Mouse (Mus musculus) CH12.LX (cell line): ENCODE measurements around the gene Ano1. TPM values are rescaled to one million over a fixed set of nuclear protein-coding genes. Genes with fewer than 3 reads are reported as not detected.

Experiments used
- DNase-seq: peaks from one replicate; pipeline ENCODE4 v3.0.0-alpha.2; 2013; ENCODE audit errors: extremely low read depth
- H3K27ac ChIP-seq: 2 replicates; pipeline ENCODE4 v1.5.1; 2012; ENCODE audit warnings: low read depth, mild to moderate bottlenecking, control low read depth, moderate library complexity; ENCODE audit not compliant: insufficient read depth
- H3K27me3 ChIP-seq: replicated peaks from 2 replicates; pipeline ENCODE3; 2012; ENCODE audit warnings: inconsistent platforms
- H3K36me3 ChIP-seq, 2 experiments: replicated peaks in 1 of 2; 2 replicates each; pipeline versions ENCODE3 to v1.6.1; 2012; ENCODE audit warnings: inconsistent platforms in 1 of 2, low read length in 1 of 2, mild to moderate bottlenecking in 1 of 2, mixed read lengths in 1 of 2, moderate library complexity in 1 of 2; ENCODE audit not compliant: control insufficient read depth in 1 of 2, insufficient read depth in 1 of 2
- H3K4me1 ChIP-seq, 2 experiments: 2 replicates each; pipeline ENCODE4 v1.6.1; 2012; ENCODE audit warnings: inconsistent platforms in 1 of 2, moderate library complexity in 1 of 2; ENCODE audit not compliant: insufficient read depth in 2 of 2, control insufficient read depth in 1 of 2
- H3K4me2 ChIP-seq: 2 replicates; pipeline ENCODE4 v1.6.1; 2012; ENCODE audit warnings: low read depth, mild to moderate bottlenecking, control low read depth; ENCODE audit not compliant: poor library complexity, insufficient read depth, severe bottlenecking
- H3K4me3 ChIP-seq, 3 experiments: fragments of 150-350 bp in 1 of 3; sonication (generic) in 1 of 3; replicated peaks in 1 of 3; 2 replicates each; pipeline versions ENCODE3 to v1.5.1; 2011 to 2012; ENCODE audit warnings: low read depth in 2 of 3, low read length in 2 of 3, mild to moderate bottlenecking in 2 of 3, moderate library complexity in 2 of 3, control low read depth in 1 of 3, improper control_type of control experiment in 1 of 3, inconsistent platforms in 1 of 3, mixed read lengths in 1 of 3; ENCODE audit not compliant: poor library complexity in 1 of 3
- H3K79me2 ChIP-seq: replicated peaks from 2 replicates; pipeline ENCODE4 v1.6.1; 2012; ENCODE audit warnings: mild to moderate bottlenecking, moderate library complexity; ENCODE audit not compliant: control insufficient read depth, poor library complexity, insufficient read depth, severe bottlenecking; ENCODE audit errors: extremely low read depth
- H3K9ac ChIP-seq: 2 replicates; pipeline ENCODE4 v1.6.1; 2012; ENCODE audit warnings: low read depth, mild to moderate bottlenecking, control low read depth, moderate library complexity; ENCODE audit not compliant: insufficient read depth
- H3K9me3 ChIP-seq: replicated peaks from 2 replicates; pipeline ENCODE3; 2012; ENCODE audit warnings: low read length, inconsistent platforms, mixed read lengths
- CHD1 ChIP-seq: IDR thresholded peaks from 2 replicates; pipeline ENCODE4 v1.6.1; 2012; ENCODE audit warnings: low read depth, low read length, improper control_type of control experiment, inconsistent platforms
- CTCF ChIP-seq, 2 experiments: IDR thresholded peaks in 1 of 2; conservative IDR thresholded peaks in 1 of 2; 2 replicates each; pipeline ENCODE4 v1.5.1; 2011 to 2012; ENCODE audit warnings: low read depth in 2 of 2, low read length in 2 of 2, improper control_type of control experiment in 1 of 2, inconsistent platforms in 1 of 2, mild to moderate bottlenecking in 1 of 2, moderate library complexity in 1 of 2
- ELF1 ChIP-seq: IDR thresholded peaks from 2 replicates; pipeline ENCODE4 v1.6.1; 2014; ENCODE audit warnings: low read depth, mild to moderate bottlenecking, inconsistent platforms, low read length, improper control_type of control experiment
- ETS1 ChIP-seq: conservative IDR thresholded peaks from 2 replicates; pipeline ENCODE4 v1.6.1; 2012; ENCODE audit warnings: low read depth, mild to moderate bottlenecking, inconsistent platforms, low read length, improper control_type of control experiment, moderate library complexity
- GABPA ChIP-seq: IDR thresholded peaks from 2 replicates; pipeline ENCODE4 v1.6.1; 2012; ENCODE audit warnings: low read depth, low read length, improper control_type of control experiment, inconsistent platforms; ENCODE audit not compliant: insufficient replicate concordance
- HCFC1 ChIP-seq: IDR thresholded peaks from 2 replicates; pipeline ENCODE4 v1.6.1; 2012; ENCODE audit warnings: low read depth, mild to moderate bottlenecking, inconsistent platforms, low read length, improper control_type of control experiment
- IRF4 ChIP-seq: IDR thresholded peaks from 2 replicates; pipeline ENCODE4 v1.6.1; 2014; ENCODE audit warnings: low read depth, mild to moderate bottlenecking, inconsistent platforms, low read length, improper control_type of control experiment
- JUND ChIP-seq: conservative IDR thresholded peaks from 2 replicates; pipeline ENCODE4 v1.6.1; 2011; ENCODE audit warnings: low read depth, low read length, improper control_type of control experiment
- KAT2A ChIP-seq: IDR thresholded peaks from 2 replicates; pipeline ENCODE4 v1.6.1; 2012; ENCODE audit warnings: low read length, improper control_type of control experiment, inconsistent platforms; ENCODE audit not compliant: insufficient replicate concordance
- MAFK ChIP-seq: IDR thresholded peaks from 2 replicates; pipeline ENCODE4 v1.6.1; 2011; ENCODE audit warnings: low read length, improper control_type of control experiment; ENCODE audit not compliant: insufficient replicate concordance
- MAX ChIP-seq: IDR thresholded peaks from 2 replicates; pipeline ENCODE4 v1.6.1; 2011; ENCODE audit warnings: low read length, improper control_type of control experiment
- NRF1 ChIP-seq: IDR thresholded peaks from 2 replicates; pipeline ENCODE4 v1.6.1; 2014; ENCODE audit warnings: low read depth, mild to moderate bottlenecking, inconsistent platforms, low read length, improper control_type of control experiment, moderate library complexity
- RAD21 ChIP-seq: IDR thresholded peaks from 2 replicates; pipeline ENCODE4 v1.6.1; 2011; ENCODE audit warnings: low read depth, mild to moderate bottlenecking, low read length, improper control_type of control experiment, moderate library complexity
- RCOR1 ChIP-seq: conservative IDR thresholded peaks from 2 replicates; pipeline ENCODE4 v1.6.1; 2012; ENCODE audit warnings: low read depth, mild to moderate bottlenecking, inconsistent platforms, low read length, improper control_type of control experiment
- USF1 ChIP-seq: IDR thresholded peaks from 2 replicates; pipeline ENCODE4 v1.6.1; 2014; ENCODE audit warnings: low read depth, mild to moderate bottlenecking, inconsistent platforms, low read length, improper control_type of control experiment
- ZKSCAN1 ChIP-seq: IDR thresholded peaks from 2 replicates; pipeline ENCODE4 v1.6.1; 2012; ENCODE audit warnings: low read depth, inconsistent platforms, low read length, improper control_type of control experiment, borderline replicate concordance
- ZMIZ1 ChIP-seq: IDR thresholded peaks from 2 replicates; pipeline ENCODE4 v1.6.1; 2012; ENCODE audit warnings: low read depth, mild to moderate bottlenecking, inconsistent platforms, low read length, improper control_type of control experiment
- dilution Hi-C: fragments of 300-500 bp; cut with MboI; formaldehyde crosslinking; loops from 2 replicates; pipeline ENCODE4 v1.14.3; 2020; ENCODE audit warnings: low sequenced_read_pairs; ENCODE audit not compliant: extremely low pct_unique_long_range_greater_than_20kb, extremely low pct_ligation_motif_present
- in situ Hi-C: fragments of 300-500 bp; cut with MboI; formaldehyde crosslinking; loops from 3 replicates; pipeline ENCODE4 v1.14.3; 2019; ENCODE audit warnings: low sequenced_read_pairs, low pct_ligation_motif_present, low pct_unique_long_range_greater_than_20kb, mixed read lengths
- polyA plus RNA-seq: library from polyadenylated mRNA; unstranded; fragments of >175 nt; gene quantifications from 2 replicates; pipeline ENCODE4 v1.2.1, GENCODE M21; 2012; ENCODE audit warnings: low read depth; ENCODE audit not compliant: insufficient read length
- total RNA-seq, 2 experiments: library from RNA; depleted of rRNA; stranded (reverse); fragments of 300-350 nt in 1 of 2; fragments of >200 nt in 1 of 2; gene quantifications; 2 replicates each; pipeline ENCODE4 v1.2.3; 2012 to 2014

Gene Ano1
- total and polyA plus RNA-seq, 3 experiments: not detected

DNA sequence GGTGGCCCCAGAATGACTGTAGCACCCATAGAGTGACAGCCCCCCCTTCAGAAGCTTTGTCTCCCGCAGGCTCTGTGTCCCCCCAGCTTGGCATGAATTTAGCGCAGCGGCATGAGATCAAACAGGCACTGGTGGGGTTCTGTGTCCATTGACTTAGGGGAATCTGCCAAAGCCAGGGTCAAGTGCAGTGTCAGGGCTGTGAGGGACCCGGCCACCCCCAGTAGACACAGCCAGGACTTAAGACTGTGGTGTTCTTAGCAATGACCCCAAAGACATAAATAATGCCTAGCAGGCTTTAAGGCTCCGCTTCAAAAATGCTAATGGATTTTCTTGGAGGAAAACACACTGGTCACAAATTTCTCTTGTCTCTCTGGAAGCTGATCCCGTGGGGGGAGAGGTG lies 88.2 kb downstream of the Ano1 start:
- no peak overlapping the region for H3K27ac ChIP-seq
- peaks cover 3% of the 10 kb centered on the region for H3K9me3 ChIP-seq
- H3K27me3 ChIP-seq: peaks cover 92% of the 10 kb centered on the region
- DNase-seq: no peak
- H3K4me1 ChIP-seq: no peaks in the 10 kb centered on the region
- in situ Hi-C loops (no loop called here), dilution Hi-C loops (no loop called here)
- H3K79me2 ChIP-seq: no peaks in the 10 kb centered on the region
- H3K9ac ChIP-seq: no peak overlapping the region
- no peak overlapping the region for H3K4me2 ChIP-seq
- no peak for TF ChIP-seq CTCF (conservative IDR thresholded peaks at IDR 0.05 in 1 of 2, IDR thresholded peaks at IDR 0.05 in 1 of 2; ENCODE audit: low read depth in 2 of 2, low read length in 2 of 2)
- H3K4me3 ChIP-seq: no peak overlapping the region
- no peaks in the 10 kb centered on the region for H3K36me3 ChIP-seq

DNA sequence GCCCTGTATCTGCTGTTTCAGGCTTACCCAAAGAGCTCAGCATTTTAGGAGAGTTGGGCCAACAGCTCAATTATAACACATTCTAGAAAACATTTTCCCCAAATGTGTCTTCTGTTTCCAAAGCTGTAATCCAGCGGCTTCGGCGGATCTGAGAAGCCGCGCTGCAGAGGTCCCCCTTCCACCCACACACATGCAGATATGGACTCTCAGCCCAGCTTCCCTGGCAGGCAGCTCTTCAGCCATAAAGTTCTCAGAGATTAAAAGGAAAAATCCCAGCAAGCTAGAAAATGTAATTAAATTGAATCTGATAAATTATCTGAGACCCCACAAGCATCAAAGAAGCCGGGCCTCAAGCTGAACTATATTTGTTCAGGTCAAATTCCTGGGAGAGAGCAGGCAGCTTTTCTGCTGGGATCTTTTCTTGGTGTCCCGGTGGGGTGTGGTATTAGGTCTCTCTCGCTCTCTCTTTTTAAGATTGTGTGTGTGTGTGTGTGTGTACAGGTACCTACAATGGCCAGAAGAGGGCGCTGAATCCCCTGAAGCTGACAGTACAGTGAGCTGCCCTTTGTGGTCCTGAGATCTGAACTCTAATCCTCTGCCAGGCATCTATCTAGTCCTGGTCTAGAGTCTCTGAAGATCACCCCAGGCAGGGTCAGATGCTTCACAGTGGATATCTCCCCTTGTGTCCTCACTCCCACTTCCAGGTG lies 95.4 kb downstream of the Ano1 start:
- Histone ChIP-seq H3K4me2 (no peak overlapping the region), H3K79me2 (no peaks in the 10 kb centered on the region), H3K36me3 (no peaks in the 10 kb centered on the region), H3K4me1 (no peaks in the 10 kb centered on the region), H3K27ac (no peak overlapping the region), H3K9ac (no peak overlapping the region), H3K27me3 (peaks cover 77% of the 10 kb centered on the region), H3K9me3 (peaks cover 3% of the 10 kb centered on the region), H3K4me3 (no peak overlapping the region)
- in situ Hi-C loops (no loop called here), dilution Hi-C loops (no loop called here)
- no peak for DNase-seq
- no peak for TF ChIP-seq ZMIZ1
- TF ChIP-seq RCOR1: no peak
- TF ChIP-seq HCFC1: no peak
- TF ChIP-seq CHD1: no peak
- no peak for TF ChIP-seq USF1
- no peak for TF ChIP-seq MAX
- TF ChIP-seq NRF1: no peak

DNA sequence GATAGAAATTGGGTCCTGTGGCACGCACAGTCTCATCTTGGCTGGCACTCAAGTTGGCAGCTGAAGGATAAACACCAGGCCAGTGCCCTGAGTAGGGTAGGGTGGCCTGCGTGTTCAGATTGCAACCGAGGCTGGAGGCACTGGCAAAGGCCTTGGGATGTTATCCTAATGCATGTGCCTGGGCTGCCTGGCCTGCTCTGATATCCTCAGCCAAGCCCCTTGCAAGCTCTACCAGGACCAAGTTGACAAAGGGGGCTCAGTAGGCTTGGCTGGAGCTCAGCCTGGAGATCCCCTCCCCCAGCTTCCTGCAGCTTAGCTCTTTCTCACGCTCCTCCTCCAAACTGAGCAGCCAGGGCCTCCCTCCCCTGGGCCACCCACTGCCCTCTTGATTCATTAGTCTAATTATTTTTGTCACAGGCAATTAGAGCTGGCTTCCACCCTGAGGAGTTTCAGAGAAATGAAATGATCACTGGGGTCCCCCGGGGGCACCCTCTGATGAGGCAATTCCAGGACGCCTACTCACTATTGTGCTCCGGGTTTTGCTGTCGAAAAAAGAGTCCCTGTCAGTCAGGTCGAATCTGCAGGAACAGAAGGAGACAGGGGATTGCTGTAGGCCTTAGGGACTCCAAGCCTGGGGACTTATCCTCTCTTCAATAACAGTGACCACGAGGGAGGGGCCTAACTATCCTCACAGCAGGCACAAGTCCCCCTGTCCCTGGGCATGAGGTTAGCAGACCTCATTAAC lies 97.9 kb downstream of the Ano1 start:
- H3K9ac ChIP-seq: no peak overlapping the region
- no peaks in the 10 kb centered on the region for H3K79me2 ChIP-seq
- H3K36me3 ChIP-seq: no peaks in the 10 kb centered on the region
- H3K27ac ChIP-seq: no peak overlapping the region
- H3K27me3 ChIP-seq: peaks cover 73% of the 10 kb centered on the region
- peaks cover 3% of the 10 kb centered on the region for H3K9me3 ChIP-seq
- dilution Hi-C loops: no loop called here
- H3K4me2 ChIP-seq: no peak overlapping the region
- DNase-seq: no peak
- H3K4me3 ChIP-seq: no peak overlapping the region
- TF ChIP-seq ETS1 (no peak), ELF1 (no peak), JUND (no peak), IRF4 (no peak), MAX (no peak), KAT2A (no peak), MAFK (no peak), GABPA (no peak), RAD21 (no peak), ZKSCAN1 (no peak), CHD1 (no peak)
- TF ChIP-seq, all 38 proteins: peak for 0
- in situ Hi-C loops: no loop called here
- no peaks in the 10 kb centered on the region for H3K4me1 ChIP-seq
